Mouse (Mus musculus) CH12.LX (cell line): Measurements from ENCODE around the gene Csnk1g1. TPM values are rescaled to one million over a fixed set of nuclear protein-coding genes. Genes with fewer than 3 reads are reported as not detected.

Experiments used
- DNase-seq: peaks from one replicate; pipeline ENCODE4 v3.0.0-alpha.2; 2013; ENCODE audit errors: extremely low read depth
- H3K27ac ChIP-seq: 2 replicates; pipeline ENCODE4 v1.5.1; 2012; ENCODE audit warnings: low read depth, mild to moderate bottlenecking, control low read depth, moderate library complexity; ENCODE audit not compliant: insufficient read depth
- H3K27me3 ChIP-seq: replicated peaks from 2 replicates; pipeline ENCODE3; 2012; ENCODE audit warnings: inconsistent platforms
- H3K36me3 ChIP-seq, 2 experiments: replicated peaks in 1 of 2; 2 replicates each; pipeline versions ENCODE3 to v1.6.1; 2012; ENCODE audit warnings: inconsistent platforms in 1 of 2, low read length in 1 of 2, mild to moderate bottlenecking in 1 of 2, mixed read lengths in 1 of 2, moderate library complexity in 1 of 2; ENCODE audit not compliant: control insufficient read depth in 1 of 2, insufficient read depth in 1 of 2
- H3K4me1 ChIP-seq, 2 experiments: 2 replicates each; pipeline ENCODE4 v1.6.1; 2012; ENCODE audit warnings: inconsistent platforms in 1 of 2, moderate library complexity in 1 of 2; ENCODE audit not compliant: insufficient read depth in 2 of 2, control insufficient read depth in 1 of 2
- H3K4me2 ChIP-seq: 2 replicates; pipeline ENCODE4 v1.6.1; 2012; ENCODE audit warnings: low read depth, mild to moderate bottlenecking, control low read depth; ENCODE audit not compliant: poor library complexity, insufficient read depth, severe bottlenecking
- H3K4me3 ChIP-seq, 3 experiments: fragments of 150-350 bp in 1 of 3; sonication (generic) in 1 of 3; replicated peaks in 1 of 3; 2 replicates each; pipeline versions ENCODE3 to v1.5.1; 2011 to 2012; ENCODE audit warnings: low read depth in 2 of 3, low read length in 2 of 3, mild to moderate bottlenecking in 2 of 3, moderate library complexity in 2 of 3, control low read depth in 1 of 3, improper control_type of control experiment in 1 of 3, inconsistent platforms in 1 of 3, mixed read lengths in 1 of 3; ENCODE audit not compliant: poor library complexity in 1 of 3
- H3K79me2 ChIP-seq: replicated peaks from 2 replicates; pipeline ENCODE4 v1.6.1; 2012; ENCODE audit warnings: mild to moderate bottlenecking, moderate library complexity; ENCODE audit not compliant: control insufficient read depth, poor library complexity, insufficient read depth, severe bottlenecking; ENCODE audit errors: extremely low read depth
- H3K9ac ChIP-seq: 2 replicates; pipeline ENCODE4 v1.6.1; 2012; ENCODE audit warnings: low read depth, mild to moderate bottlenecking, control low read depth, moderate library complexity; ENCODE audit not compliant: insufficient read depth
- H3K9me3 ChIP-seq: replicated peaks from 2 replicates; pipeline ENCODE3; 2012; ENCODE audit warnings: low read length, inconsistent platforms, mixed read lengths
- BHLHE40 ChIP-seq: IDR thresholded peaks from 2 replicates; pipeline ENCODE4 v1.6.1; 2011; ENCODE audit warnings: mild to moderate bottlenecking, low read depth, low read length, improper control_type of control experiment
- CHD1 ChIP-seq: IDR thresholded peaks from 2 replicates; pipeline ENCODE4 v1.6.1; 2012; ENCODE audit warnings: low read depth, low read length, improper control_type of control experiment, inconsistent platforms
- CTCF ChIP-seq, 2 experiments: IDR thresholded peaks in 1 of 2; conservative IDR thresholded peaks in 1 of 2; 2 replicates each; pipeline ENCODE4 v1.5.1; 2011 to 2012; ENCODE audit warnings: low read depth in 2 of 2, low read length in 2 of 2, improper control_type of control experiment in 1 of 2, inconsistent platforms in 1 of 2, mild to moderate bottlenecking in 1 of 2, moderate library complexity in 1 of 2
- E2F4 ChIP-seq: IDR thresholded peaks from 2 replicates; pipeline ENCODE4 v1.6.1; 2011; ENCODE audit warnings: low read depth, low read length, improper control_type of control experiment; ENCODE audit not compliant: insufficient replicate concordance
- ELF1 ChIP-seq: IDR thresholded peaks from 2 replicates; pipeline ENCODE4 v1.6.1; 2014; ENCODE audit warnings: low read depth, mild to moderate bottlenecking, inconsistent platforms, low read length, improper control_type of control experiment
- EP300 ChIP-seq: IDR thresholded peaks from 2 replicates; pipeline ENCODE4 v1.6.1; 2011; ENCODE audit warnings: low read length, improper control_type of control experiment
- ETS1 ChIP-seq: conservative IDR thresholded peaks from 2 replicates; pipeline ENCODE4 v1.6.1; 2012; ENCODE audit warnings: low read depth, mild to moderate bottlenecking, inconsistent platforms, low read length, improper control_type of control experiment, moderate library complexity
- GABPA ChIP-seq: IDR thresholded peaks from 2 replicates; pipeline ENCODE4 v1.6.1; 2012; ENCODE audit warnings: low read depth, low read length, improper control_type of control experiment, inconsistent platforms; ENCODE audit not compliant: insufficient replicate concordance
- HCFC1 ChIP-seq: IDR thresholded peaks from 2 replicates; pipeline ENCODE4 v1.6.1; 2012; ENCODE audit warnings: low read depth, mild to moderate bottlenecking, inconsistent platforms, low read length, improper control_type of control experiment
- IRF4 ChIP-seq: IDR thresholded peaks from 2 replicates; pipeline ENCODE4 v1.6.1; 2014; ENCODE audit warnings: low read depth, mild to moderate bottlenecking, inconsistent platforms, low read length, improper control_type of control experiment
- JUN ChIP-seq: IDR thresholded peaks from 2 replicates; pipeline ENCODE4 v1.6.1; 2011; ENCODE audit warnings: low read depth, mild to moderate bottlenecking, low read length, improper control_type of control experiment, moderate library complexity; ENCODE audit not compliant: insufficient read depth
- JUND ChIP-seq: conservative IDR thresholded peaks from 2 replicates; pipeline ENCODE4 v1.6.1; 2011; ENCODE audit warnings: low read depth, low read length, improper control_type of control experiment
- KAT2A ChIP-seq: IDR thresholded peaks from 2 replicates; pipeline ENCODE4 v1.6.1; 2012; ENCODE audit warnings: low read length, improper control_type of control experiment, inconsistent platforms; ENCODE audit not compliant: insufficient replicate concordance
- MAFK ChIP-seq: IDR thresholded peaks from 2 replicates; pipeline ENCODE4 v1.6.1; 2011; ENCODE audit warnings: low read length, improper control_type of control experiment; ENCODE audit not compliant: insufficient replicate concordance
- MAX ChIP-seq: IDR thresholded peaks from 2 replicates; pipeline ENCODE4 v1.6.1; 2011; ENCODE audit warnings: low read length, improper control_type of control experiment
- MXI1 ChIP-seq: IDR thresholded peaks from 2 replicates; pipeline ENCODE4 v1.6.1; 2011; ENCODE audit warnings: mild to moderate bottlenecking, low read depth, low read length, improper control_type of control experiment
- MYC ChIP-seq: IDR thresholded peaks from 2 replicates; pipeline ENCODE4 v1.6.1; 2011; ENCODE audit warnings: low read depth, mild to moderate bottlenecking, improper control_type of control experiment, low read length
- NELFE ChIP-seq: IDR thresholded peaks from 2 replicates; pipeline ENCODE4 v1.6.1; 2011; ENCODE audit warnings: low read depth, low read length, improper control_type of control experiment
- NRF1 ChIP-seq: IDR thresholded peaks from 2 replicates; pipeline ENCODE4 v1.6.1; 2014; ENCODE audit warnings: low read depth, mild to moderate bottlenecking, inconsistent platforms, low read length, improper control_type of control experiment, moderate library complexity
- PAX5 ChIP-seq: IDR thresholded peaks from 2 replicates; pipeline ENCODE4 v1.6.1; 2012; ENCODE audit warnings: low read length, inconsistent platforms, mixed read lengths
- POLR2A ChIP-seq: IDR thresholded peaks from 2 replicates; pipeline ENCODE4 v1.6.1; 2011; ENCODE audit warnings: low read depth, mild to moderate bottlenecking, improper control_type of control experiment, low read length
- POLR2AphosphoS2 ChIP-seq: IDR thresholded peaks from 2 replicates; pipeline ENCODE4 v1.6.1; 2011; ENCODE audit warnings: low read depth, low read length, improper control_type of control experiment
- RAD21 ChIP-seq: IDR thresholded peaks from 2 replicates; pipeline ENCODE4 v1.6.1; 2011; ENCODE audit warnings: low read depth, mild to moderate bottlenecking, low read length, improper control_type of control experiment, moderate library complexity
- RCOR1 ChIP-seq: conservative IDR thresholded peaks from 2 replicates; pipeline ENCODE4 v1.6.1; 2012; ENCODE audit warnings: low read depth, mild to moderate bottlenecking, inconsistent platforms, low read length, improper control_type of control experiment
- SMC3 ChIP-seq: IDR thresholded peaks from 2 replicates; pipeline ENCODE4 v1.6.1; 2011; ENCODE audit warnings: low read depth, low read length, improper control_type of control experiment
- TBP ChIP-seq: conservative IDR thresholded peaks from 2 replicates; pipeline ENCODE4 v1.6.1; 2011; ENCODE audit warnings: low read depth, low read length, improper control_type of control experiment
- TCF12 ChIP-seq: IDR thresholded peaks from 2 replicates; pipeline ENCODE4 v1.6.1; 2014; ENCODE audit warnings: low read depth, mild to moderate bottlenecking, inconsistent platforms, low read length, improper control_type of control experiment
- UBTF ChIP-seq: IDR thresholded peaks from 2 replicates; pipeline ENCODE4 v1.6.1; 2012; ENCODE audit warnings: low read depth, mild to moderate bottlenecking, inconsistent platforms, low read length, improper control_type of control experiment, moderate library complexity
- USF2 ChIP-seq: conservative IDR thresholded peaks from 2 replicates; pipeline ENCODE4 v1.6.1; 2011; ENCODE audit warnings: low read depth, low read length, improper control_type of control experiment
- ZMIZ1 ChIP-seq: IDR thresholded peaks from 2 replicates; pipeline ENCODE4 v1.6.1; 2012; ENCODE audit warnings: low read depth, mild to moderate bottlenecking, inconsistent platforms, low read length, improper control_type of control experiment
- ZNF384 ChIP-seq: IDR thresholded peaks from 2 replicates; pipeline ENCODE4 v1.6.1; 2012; ENCODE audit warnings: low read depth, low read length, improper control_type of control experiment, inconsistent platforms
- dilution Hi-C: fragments of 300-500 bp; cut with MboI; formaldehyde crosslinking; loops from 2 replicates; pipeline ENCODE4 v1.14.3; 2020; ENCODE audit warnings: low sequenced_read_pairs; ENCODE audit not compliant: extremely low pct_unique_long_range_greater_than_20kb, extremely low pct_ligation_motif_present
- in situ Hi-C: fragments of 300-500 bp; cut with MboI; formaldehyde crosslinking; loops from 3 replicates; pipeline ENCODE4 v1.14.3; 2019; ENCODE audit warnings: low sequenced_read_pairs, low pct_ligation_motif_present, low pct_unique_long_range_greater_than_20kb, mixed read lengths
- polyA plus RNA-seq: library from polyadenylated mRNA; unstranded; fragments of >175 nt; gene quantifications from 2 replicates; pipeline ENCODE4 v1.2.1, GENCODE M21; 2012; ENCODE audit warnings: low read depth; ENCODE audit not compliant: insufficient read length
- total RNA-seq, 2 experiments: library from RNA; depleted of rRNA; stranded (reverse); fragments of 300-350 nt in 1 of 2; fragments of >200 nt in 1 of 2; gene quantifications; 2 replicates each; pipeline ENCODE4 v1.2.3; 2012 to 2014

Gene Csnk1g1
- total and polyA plus RNA-seq, 3 experiments, result 11.7 to 16.0 (median 12.3) TPM

- Histone ChIP-seq H3K79me2 (no peaks in the 10 kb centered on the region), H3K9me3 (peaks cover 5% of the 10 kb centered on the region), H3K27ac (no peak overlapping the region), H3K4me1 (peaks cover 3 to 7% of the 10 kb centered on the region in 2 experiments; a peak in 3 of 4 replicates), H3K36me3 (no peaks in the 10 kb centered on the region), H3K9ac (no peak overlapping the region), H3K4me3 (no peak overlapping the region), H3K4me2 (no peak overlapping the region), H3K27me3 (no peaks in the 10 kb centered on the region)
- TF ChIP-seq POLR2AphosphoS2 (no peak), CTCF (conservative IDR thresholded peaks at IDR 0.05 in 1 of 2, IDR thresholded peaks at IDR 0.05 in 1 of 2; ENCODE audit: low read depth in 2 of 2, low read length in 2 of 2) (peak in 1 of 2 experiments; percentile 20; a peak in 1 of 4 replicates)
- DNase-seq, result no peak
- in situ Hi-C loops, result no loop called here
- dilution Hi-C loops, result no loop called here
Measured at GRCm38 (mm10) chr9:66053620-66054019, 144.9 kb downstream of the Csnk1g1 start.

GRCm38 (mm10) chr9:66059583-66060307 is 151.0 kb downstream of the Csnk1g1 start, which contains the start of gene Ppib:
Gene Ppib, plus strand, starts transcription at chr9:66060222.
- dilution Hi-C loops, result no loop called here
- peak; percentile 95 for DNase-seq
- in situ Hi-C loops, result no loop called here
- TF ChIP-seq NELFE (peak; percentile 91), MAFK (no peak), UBTF (peak; percentile 76; the same call in 1 of the 2 replicates), MAX (peak; percentile 79; the same call in 1 of the 2 replicates), E2F4 (no peak; the same call in 1 of the 2 replicates), BHLHE40 (peak; percentile 52), NRF1 (peak; percentile 83), CHD1 (no peak), ETS1 (no peak), MYC (no peak; the same call in 1 of the 2 replicates), SMC3 (no peak), TCF12 (peak; percentile 76), GABPA (no peak), ZNF384 (no peak), KAT2A (peak; percentile 63; the same call in 1 of the 2 replicates), ZMIZ1 (peak; percentile 89), JUN (no peak), USF2 (no peak), EP300 (no peak), POLR2A (peak; percentile 94), TBP (peak; percentile 70; the same call in 1 of the 2 replicates), POLR2AphosphoS2 (peak; percentile 68; the same call in 1 of the 2 replicates), PAX5 (no peak), RCOR1 (no peak), ELF1 (peak; percentile 70), HCFC1 (peak; percentile 84), IRF4 (peak; percentile 36; the same call in 1 of the 2 replicates), CTCF (conservative IDR thresholded peaks at IDR 0.05 in 1 of 2, IDR thresholded peaks at IDR 0.05 in 1 of 2; ENCODE audit: low read depth in 2 of 2, low read length in 2 of 2) (peak in 1 of 2 experiments; percentile 9; a peak in 1 of 4 replicates), RAD21 (no peak), MXI1 (peak; percentile 89), JUND (no peak)

More at GRCm38 (mm10) chr9:66059583-66060307, 151.0 kb downstream of the Csnk1g1 start, which contains the start of gene Ppib:
- Histone ChIP-seq H3K36me3 (peaks cover 19 to 28% of the 10 kb centered on the region in 2 experiments), H3K27ac (peak within 1 kb of the TSS; percentile 21; the same call in 1 of the 2 replicates), H3K79me2 (peaks cover 19% of the 10 kb centered on the region), H3K4me1 (peaks cover 3 to 34% of the 10 kb centered on the region in 2 experiments; a peak in 3 of 4 replicates), H3K4me2 (peak within 1 kb of the TSS; percentile 96), H3K9me3 (no peaks in the 10 kb centered on the region), H3K4me3 (peak within 1 kb of the TSS; percentile 72 to 76 (median 76)), H3K27me3 (no peaks in the 10 kb centered on the region), H3K9ac (peak within 1 kb of the TSS; percentile 90)
